Mouse (Mus musculus) stomach, embryonic 15.5 days (tissue): Measurements from ENCODE around the gene Ccdc54. TPM values are rescaled to one million over a fixed set of nuclear protein-coding genes. Genes with fewer than 3 reads are reported as not detected.

Experiments used
- ATAC-seq: fragments of 200-750 bp; cut with Nextera tagmentation; 2 replicates; pipeline ENCODE4 v1.8.0; 2017; ENCODE audit warnings: low read depth, moderate number of reproducible peaks, moderate TSS enrichment; ENCODE audit not compliant: insufficient read depth, low FRiP score
- H3K27ac ChIP-seq: fragments of 300-500 bp; sonication (generic); 2 replicates; pipeline ENCODE4 v1.5.1; 2015; ENCODE audit warnings: mild to moderate bottlenecking, inconsistent platforms
- H3K27me3 ChIP-seq: fragments of 300-500 bp; sonication (generic); replicated peaks from 2 replicates; pipeline ENCODE4 v1.6.1; 2015; ENCODE audit warnings: inconsistent platforms
- H3K36me3 ChIP-seq: fragments of 300-500 bp; sonication (generic); 2 replicates; pipeline ENCODE4 v1.6.1; 2015; ENCODE audit warnings: inconsistent platforms
- H3K4me1 ChIP-seq: fragments of 300-500 bp; sonication (generic); 2 replicates; pipeline ENCODE4 v1.6.1; 2015; ENCODE audit warnings: inconsistent platforms
- H3K4me2 ChIP-seq: fragments of 300-500 bp; sonication (generic); 2 replicates; pipeline ENCODE4 v1.6.1; 2015; ENCODE audit warnings: mild to moderate bottlenecking, inconsistent platforms
- H3K4me3 ChIP-seq: fragments of 300-500 bp; sonication (generic); replicated peaks from 2 replicates; pipeline ENCODE4 v1.5.1; 2015; ENCODE audit warnings: inconsistent platforms
- H3K9ac ChIP-seq: fragments of 300-500 bp; sonication (generic); 2 replicates; pipeline ENCODE4 v1.6.1; 2015; ENCODE audit warnings: inconsistent platforms
- H3K9me3 ChIP-seq: fragments of 300-500 bp; sonication (generic); 2 replicates; pipeline ENCODE4 v1.6.1; 2016; ENCODE audit warnings: inconsistent platforms
- WGBS: fragments of 180-500 bp; shearing (Covaris S2); methylation state at CpG from one replicate; pipeline ENCODE4 v1.1.7; 2015; 5-methylcytosine and 5-hydroxymethylcytosine counted together
- polyA plus RNA-seq: library from polyadenylated mRNA; unstranded; fragments of >200 nt; fragmentation: Nextera tagmentation; extraction: Ambion mirVana; gene quantifications from 2 replicates; pipeline ENCODE4 v1.2.1, GENCODE M21; 2015

The Ccdc54 gene
- polyA plus RNA-seq, 1 experiment from 2014 or later, result not detected

GRCm38 (mm10) chr16:50589574-50590151 is 1.3 kb downstream of the Ccdc54 start:
- no peaks in the 10 kb centered on the region for H3K4me1 ChIP-seq
- no peaks in the 10 kb centered on the region for H3K27me3 ChIP-seq
- 58% methylated on average over 11 of the region's 11 CpGs for WGBS
- H3K4me2 ChIP-seq, result no peak overlapping the region
- H3K36me3 ChIP-seq, result no peaks in the 10 kb centered on the region
- no peak overlapping the region for H3K9ac ChIP-seq
- no peak for ATAC-seq
- H3K4me3 ChIP-seq, result no peak overlapping the region
- no peaks in the 10 kb centered on the region for H3K9me3 ChIP-seq
- no peak overlapping the region for H3K27ac ChIP-seq

GRCm38 (mm10) chr16:50588191-50588590 is 2.8 kb downstream of the Ccdc54 start:
- Histone ChIP-seq H3K4me1 (no peaks in the 10 kb centered on the region), H3K9me3 (no peaks in the 10 kb centered on the region), H3K9ac (no peak overlapping the region), H3K4me3 (no peak overlapping the region), H3K36me3 (no peaks in the 10 kb centered on the region), H3K27ac (no peak overlapping the region), H3K27me3 (no peaks in the 10 kb centered on the region), H3K4me2 (no peak overlapping the region)
- no peak for ATAC-seq
- 61% methylated on average over 1 of the region's 1 CpGs for WGBS

- Histone ChIP-seq H3K27me3 (no peaks in the 10 kb centered on the region), H3K4me3 (no peak overlapping the region), H3K4me1 (no peaks in the 10 kb centered on the region), H3K36me3 (no peaks in the 10 kb centered on the region), H3K9ac (no peak overlapping the region), H3K9me3 (no peaks in the 10 kb centered on the region), H3K27ac (no peak overlapping the region), H3K4me2 (no peak overlapping the region)
- ATAC-seq, result no peak
- 87% methylated on average over 7 of the region's 7 CpGs for WGBS
Measured at GRCm38 (mm10) chr16:50587139-50587538, 3.8 kb downstream of the Ccdc54 start.

GRCm38 (mm10) chr16:50578361-50578760 is 12.6 kb downstream of the Ccdc54 start:
- Histone ChIP-seq H3K4me1 (no peaks in the 10 kb centered on the region), H3K27me3 (no peaks in the 10 kb centered on the region), H3K4me2 (no peak overlapping the region), H3K9ac (no peak overlapping the region), H3K27ac (no peak overlapping the region), H3K4me3 (no peak overlapping the region), H3K9me3 (no peaks in the 10 kb centered on the region), H3K36me3 (no peaks in the 10 kb centered on the region)
- no peak for ATAC-seq
- WGBS, result 76% methylated on average over 6 of the region's 6 CpGs

GRCm38 (mm10) chr16:50572557-50572956 is 18.4 kb downstream of the Ccdc54 start:
- Histone ChIP-seq H3K4me2 (no peak overlapping the region), H3K27ac (no peak overlapping the region), H3K4me1 (no peaks in the 10 kb centered on the region), H3K36me3 (no peaks in the 10 kb centered on the region), H3K9me3 (no peaks in the 10 kb centered on the region), H3K27me3 (no peaks in the 10 kb centered on the region), H3K9ac (no peak overlapping the region), H3K4me3 (no peak overlapping the region)
- no peak for ATAC-seq
- 63% methylated on average over 13 of the region's 13 CpGs for WGBS

GRCm38 (mm10) chr16:50559163-50559771 is 31.7 kb downstream of the Ccdc54 start:
- Histone ChIP-seq H3K27ac (no peak overlapping the region), H3K4me2 (no peak overlapping the region), H3K27me3 (no peaks in the 10 kb centered on the region), H3K4me1 (no peaks in the 10 kb centered on the region), H3K36me3 (no peaks in the 10 kb centered on the region), H3K4me3 (no peak overlapping the region), H3K9ac (no peak overlapping the region), H3K9me3 (no peaks in the 10 kb centered on the region)
- 55% methylated on average over 6 of the region's 6 CpGs for WGBS
- ATAC-seq, result peak; percentile 47; the same call in 1 of the 2 replicates

- Histone ChIP-seq H3K27me3 (no peaks in the 10 kb centered on the region), H3K4me1 (no peaks in the 10 kb centered on the region), H3K9me3 (no peaks in the 10 kb centered on the region), H3K4me3 (no peak overlapping the region), H3K36me3 (no peaks in the 10 kb centered on the region), H3K27ac (no peak overlapping the region), H3K4me2 (no peak overlapping the region), H3K9ac (no peak overlapping the region)
- ATAC-seq, result no peak
- WGBS, result 79% methylated on average over 2 of the region's 2 CpGs
Measured at GRCm38 (mm10) chr16:50553828-50554227, 37.1 kb downstream of the Ccdc54 start.

- Histone ChIP-seq H3K4me2 (no peak overlapping the region), H3K4me1 (no peaks in the 10 kb centered on the region), H3K9ac (no peak overlapping the region), H3K9me3 (no peaks in the 10 kb centered on the region), H3K27ac (no peak overlapping the region), H3K36me3 (no peaks in the 10 kb centered on the region), H3K4me3 (no peak overlapping the region), H3K27me3 (no peaks in the 10 kb centered on the region)
- ATAC-seq, result no peak
- 68% methylated on average over 7 of the region's 7 CpGs for WGBS
Measured at GRCm38 (mm10) chr16:50551871-50552528, 39.0 kb downstream of the Ccdc54 start.

GRCm38 (mm10) chr16:50550927-50551326 is 40.0 kb downstream of the Ccdc54 start:
- H3K4me2 ChIP-seq, result no peak overlapping the region
- H3K36me3 ChIP-seq, result no peaks in the 10 kb centered on the region
- no peak for ATAC-seq
- H3K27ac ChIP-seq, result no peak overlapping the region
- H3K4me3 ChIP-seq, result no peak overlapping the region
- WGBS, result 80% methylated on average over 5 of the region's 5 CpGs
- H3K9me3 ChIP-seq, result no peaks in the 10 kb centered on the region
- H3K4me1 ChIP-seq, result no peaks in the 10 kb centered on the region
- H3K27me3 ChIP-seq, result no peaks in the 10 kb centered on the region
- H3K9ac ChIP-seq, result no peak overlapping the region

- H3K27me3 ChIP-seq, result no peaks in the 10 kb centered on the region
- H3K9ac ChIP-seq, result no peak overlapping the region
- no peaks in the 10 kb centered on the region for H3K36me3 ChIP-seq
- H3K9me3 ChIP-seq, result no peaks in the 10 kb centered on the region
- no peak for ATAC-seq
- no peak overlapping the region for H3K27ac ChIP-seq
- no peak overlapping the region for H3K4me2 ChIP-seq
- H3K4me1 ChIP-seq, result no peaks in the 10 kb centered on the region
- H3K4me3 ChIP-seq, result no peak overlapping the region
- WGBS, result 59% methylated on average over 5 of the region's 5 CpGs
Measured at GRCm38 (mm10) chr16:50542554-50543333, 48.2 kb downstream of the Ccdc54 start.
